Mouse (Mus musculus) retina, embryonic 14.5 days (tissue): ENCODE measurements at regions not wholly inside any gene's neighbourhood (a gene's known extent, or its start where the extent isn't known, plus 50 kb on each side); places are given as distances from the start of the nearest gene placed in this dataset.

Experiments
- DNase-seq: peaks from one replicate; pipeline ENCODE4 v3.0.0-alpha.2; 2015; ENCODE audit warnings: low spot score

- peak; percentile 82 for DNase-seq
Observed at GRCm38 (mm10) chr13:105377038-105377437, 66.4 kb upstream of the Htr1a start.

GRCm38 (mm10) chr13:105378587-105378986 is 64.9 kb upstream of the Htr1a start:
- no peak for DNase-seq

- no peak for DNase-seq
Observed at GRCm38 (mm10) chr13:105387016-105387772, 56.2 kb upstream of the Htr1a start.
